Mouse (Mus musculus): Measurements from ENCODE around the gene Cpne8. TPM values are rescaled to one million over a fixed set of nuclear protein-coding genes. Genes with fewer than 3 reads are reported as not detected.

Gene Cpne8
- polyA plus RNA-seq, 2 experiments: 16.2 to 18.4 TPM

- 80% methylated on average over 3 of the region's 3 CpGs for WGBS
- DNase-seq (ENCODE audit: low spot score): no peak
Observed at GRCm38 (mm10) chr15:90607181-90607580, 72.1 kb downstream of the Cpne8 start.

GRCm38 (mm10) chr15:90603676-90604075 lies 75.6 kb downstream of the Cpne8 start:
- Histone ChIP-seq H3K27me3 (ENCODE audit: control insufficient read depth, insufficient read depth, low read length) (no peaks in the 10 kb centered on the region), H3K4me3 (replicated peaks; ENCODE audit: low read length) (no peak overlapping the region), H3K4me2 (replicated peaks; ENCODE audit: low read depth, low read length, severe bottlenecking) (no peak overlapping the region), H3K27ac (replicated peaks; ENCODE audit: low read depth, low read length) (no peak overlapping the region), H3K9me3 (ENCODE audit: control insufficient read depth, low read length) (no peaks in the 10 kb centered on the region), H3K36me3 (ENCODE audit: control insufficient read depth, insufficient read depth, low read length) (no peaks in the 10 kb centered on the region), H3K4me1 (ENCODE audit: control insufficient read depth, insufficient read depth, low read length) (peaks cover 6% of the 10 kb centered on the region), H3K9ac (ENCODE audit: low read depth, low read length, severe bottlenecking) (no peak overlapping the region)
- DNase-seq (ENCODE audit: low spot score) (peak; percentile 43), ATAC-seq (ENCODE audit: low FRiP score, low read depth) (no peak)
- TF ChIP-seq POLR2A (IDR thresholded peaks at IDR 0.05; ENCODE audit: borderline replicate concordance, extremely low read depth, insufficient read depth, insufficient read length): no peak
- WGBS: 31% methylated on average over 5 of the region's 5 CpGs

More at GRCm38 (mm10) chr15:90607181-90607580, 72.1 kb downstream of the Cpne8 start:
- H3K27ac ChIP-seq (replicated peaks; ENCODE audit: low read depth, low read length): no peak overlapping the region
- no peaks in the 10 kb centered on the region for H3K9me3 ChIP-seq (ENCODE audit: control insufficient read depth, low read length)
- no peak for ATAC-seq (ENCODE audit: low FRiP score, low read depth)
- no peak overlapping the region for H3K4me3 ChIP-seq (replicated peaks; ENCODE audit: low read length)
- no peak overlapping the region for H3K4me2 ChIP-seq (replicated peaks; ENCODE audit: low read depth, low read length, severe bottlenecking)
- no peak for TF ChIP-seq POLR2A (IDR thresholded peaks at IDR 0.05; ENCODE audit: borderline replicate concordance, extremely low read depth, insufficient read depth, insufficient read length)
- no peak overlapping the region for H3K9ac ChIP-seq (ENCODE audit: low read depth, low read length, severe bottlenecking)
- H3K4me1 ChIP-seq (ENCODE audit: control insufficient read depth, insufficient read depth, low read length): peaks cover 6% of the 10 kb centered on the region
- no peaks in the 10 kb centered on the region for H3K36me3 ChIP-seq (ENCODE audit: control insufficient read depth, insufficient read depth, low read length)
- H3K27me3 ChIP-seq (ENCODE audit: control insufficient read depth, insufficient read depth, low read length): no peaks in the 10 kb centered on the region

- no peak overlapping the region for H3K4me2 ChIP-seq (replicated peaks; ENCODE audit: low read depth, low read length, severe bottlenecking)
- WGBS: 65% methylated on average over 6 of the region's 6 CpGs
- H3K27ac ChIP-seq (replicated peaks; ENCODE audit: low read depth, low read length): no peak overlapping the region
- H3K4me3 ChIP-seq (replicated peaks; ENCODE audit: low read length): no peak overlapping the region
- no peak for DNase-seq (ENCODE audit: low spot score)
- ATAC-seq (ENCODE audit: low FRiP score, low read depth): no peak
- H3K9ac ChIP-seq (ENCODE audit: low read depth, low read length, severe bottlenecking): no peak overlapping the region
- H3K36me3 ChIP-seq (ENCODE audit: control insufficient read depth, insufficient read depth, low read length): no peaks in the 10 kb centered on the region
- no peaks in the 10 kb centered on the region for H3K4me1 ChIP-seq (ENCODE audit: control insufficient read depth, insufficient read depth, low read length)
- no peak for TF ChIP-seq POLR2A (IDR thresholded peaks at IDR 0.05; ENCODE audit: borderline replicate concordance, extremely low read depth, insufficient read depth, insufficient read length)
- H3K27me3 ChIP-seq (ENCODE audit: control insufficient read depth, insufficient read depth, low read length): no peaks in the 10 kb centered on the region
- no peaks in the 10 kb centered on the region for H3K9me3 ChIP-seq (ENCODE audit: control insufficient read depth, low read length)
Observed at GRCm38 (mm10) chr15:90597715-90598497, 81.3 kb downstream of the Cpne8 start.

- DNase-seq (ENCODE audit: low spot score): no peak
- WGBS: 83% methylated on average over 2 of the region's 2 CpGs
- no peaks in the 10 kb centered on the region for H3K4me1 ChIP-seq (ENCODE audit: control insufficient read depth, insufficient read depth, low read length)
- no peak overlapping the region for H3K4me3 ChIP-seq (replicated peaks; ENCODE audit: low read length)
- no peak for ATAC-seq (ENCODE audit: low FRiP score, low read depth)
- TF ChIP-seq POLR2A (IDR thresholded peaks at IDR 0.05; ENCODE audit: borderline replicate concordance, extremely low read depth, insufficient read depth, insufficient read length): no peak
- H3K36me3 ChIP-seq (ENCODE audit: control insufficient read depth, insufficient read depth, low read length): no peaks in the 10 kb centered on the region
- no peak overlapping the region for H3K9ac ChIP-seq (ENCODE audit: low read depth, low read length, severe bottlenecking)
- H3K27ac ChIP-seq (replicated peaks; ENCODE audit: low read depth, low read length): no peak overlapping the region
- no peaks in the 10 kb centered on the region for H3K27me3 ChIP-seq (ENCODE audit: control insufficient read depth, insufficient read depth, low read length)
- H3K4me2 ChIP-seq (replicated peaks; ENCODE audit: low read depth, low read length, severe bottlenecking): no peak overlapping the region
- H3K9me3 ChIP-seq (ENCODE audit: control insufficient read depth, low read length): no peaks in the 10 kb centered on the region
Observed at GRCm38 (mm10) chr15:90595592-90595991, 83.6 kb downstream of the Cpne8 start.

GRCm38 (mm10) chr15:90589587-90589986 lies 89.6 kb downstream of the Cpne8 start:
- H3K4me3 ChIP-seq (replicated peaks; ENCODE audit: low read length): no peak overlapping the region
- ATAC-seq (ENCODE audit: low FRiP score, low read depth) (no peak), DNase-seq (ENCODE audit: low spot score) (no peak)
- no peaks in the 10 kb centered on the region for H3K9me3 ChIP-seq (ENCODE audit: control insufficient read depth, low read length)
- H3K27me3 ChIP-seq (ENCODE audit: control insufficient read depth, insufficient read depth, low read length): no peaks in the 10 kb centered on the region
- WGBS: 76% methylated on average over 7 of the region's 7 CpGs
- H3K4me2 ChIP-seq (replicated peaks; ENCODE audit: low read depth, low read length, severe bottlenecking): no peak overlapping the region
- no peaks in the 10 kb centered on the region for H3K36me3 ChIP-seq (ENCODE audit: control insufficient read depth, insufficient read depth, low read length)
- no peak overlapping the region for H3K27ac ChIP-seq (replicated peaks; ENCODE audit: low read depth, low read length)
- no peaks in the 10 kb centered on the region for H3K4me1 ChIP-seq (ENCODE audit: control insufficient read depth, insufficient read depth, low read length)
- H3K9ac ChIP-seq (ENCODE audit: low read depth, low read length, severe bottlenecking): no peak overlapping the region
- no peak for TF ChIP-seq POLR2A (IDR thresholded peaks at IDR 0.05; ENCODE audit: borderline replicate concordance, extremely low read depth, insufficient read depth, insufficient read length)
